Mouse (Mus musculus): ENCODE results near the gene Atg2b. TPM values are rescaled to one million over a fixed set of nuclear protein-coding genes. Genes with fewer than 3 reads are reported as not detected.

Atg2b gene
- total and polyA plus RNA-seq, 2 experiments = 10.2 to 19.2 TPM

- H3K9ac ChIP-seq (ENCODE audit: low read depth, low read length) = no peak overlapping the region
- TF ChIP-seq POLR2A (IDR thresholded peaks at IDR 0.05; ENCODE audit: extremely low read depth, insufficient read depth, low read length) = no peak
- no peaks in the 10 kb centered on the region for H3K27me3 ChIP-seq (ENCODE audit: control insufficient read depth, insufficient read depth, low read length)
- DNase-seq (ENCODE audit: extremely low read depth, low read depth, low spot score) = no peak
- H3K4me1 ChIP-seq (ENCODE audit: control insufficient read depth, insufficient read depth, low read length) = no peaks in the 10 kb centered on the region
- H3K4me3 ChIP-seq (ENCODE audit: insufficient read depth, low read depth, low read length) = no peak overlapping the region
- peaks cover 84% of the 10 kb centered on the region for H3K36me3 ChIP-seq (ENCODE audit: control insufficient read depth, insufficient read depth, low read length)
- H3K79me2 ChIP-seq (ENCODE audit: control insufficient read depth, insufficient read depth, low read length) = no peaks in the 10 kb centered on the region
- H3K27ac ChIP-seq (replicated peaks; ENCODE audit: insufficient read depth, low read depth, low read length) = no peak overlapping the region
- WGBS = 93% methylated on average over 9 of the region's 9 CpGs
Observed at GRCm38 (mm10) chr12:105636551-105636950, 48.5 kb downstream of the Atg2b start.

GRCm38 (mm10) chr12:105634374-105635067 lies 50.5 kb downstream of the Atg2b start:
- Histone ChIP-seq H3K36me3 (ENCODE audit: control insufficient read depth, insufficient read depth, low read length) (peaks cover 67% of the 10 kb centered on the region), H3K79me2 (ENCODE audit: control insufficient read depth, insufficient read depth, low read length) (no peaks in the 10 kb centered on the region), H3K4me1 (ENCODE audit: control insufficient read depth, insufficient read depth, low read length) (no peaks in the 10 kb centered on the region), H3K27me3 (ENCODE audit: control insufficient read depth, insufficient read depth, low read length) (no peaks in the 10 kb centered on the region), H3K27ac (replicated peaks; ENCODE audit: insufficient read depth, low read depth, low read length) (no peak overlapping the region), H3K4me3 (ENCODE audit: insufficient read depth, low read depth, low read length) (no peak overlapping the region), H3K9ac (ENCODE audit: low read depth, low read length) (no peak overlapping the region)
- no peak for DNase-seq (ENCODE audit: extremely low read depth, low read depth, low spot score)
- TF ChIP-seq CTCF (IDR thresholded peaks at IDR 0.05; ENCODE audit: low read depth, low read length) (no peak), POLR2A (IDR thresholded peaks at IDR 0.05; ENCODE audit: extremely low read depth, insufficient read depth, low read length) (no peak)
- WGBS = 95% methylated on average over 13 of the region's 13 CpGs

- TF ChIP-seq POLR2A (IDR thresholded peaks at IDR 0.05; ENCODE audit: extremely low read depth, insufficient read depth, low read length) (no peak), CTCF (IDR thresholded peaks at IDR 0.05; ENCODE audit: low read depth, low read length) (no peak)
- H3K36me3 ChIP-seq (ENCODE audit: control insufficient read depth, insufficient read depth, low read length) = peaks cover 54% of the 10 kb centered on the region
- no peak overlapping the region for H3K4me3 ChIP-seq (ENCODE audit: insufficient read depth, low read depth, low read length)
- DNase-seq (ENCODE audit: extremely low read depth, low read depth, low spot score) = no peak
- no peak overlapping the region for H3K27ac ChIP-seq (replicated peaks; ENCODE audit: insufficient read depth, low read depth, low read length)
- no peak overlapping the region for H3K9ac ChIP-seq (ENCODE audit: low read depth, low read length)
- H3K4me1 ChIP-seq (ENCODE audit: control insufficient read depth, insufficient read depth, low read length) = no peaks in the 10 kb centered on the region
- 76% methylated on average over 7 of the region's 7 CpGs for WGBS
- no peaks in the 10 kb centered on the region for H3K27me3 ChIP-seq (ENCODE audit: control insufficient read depth, insufficient read depth, low read length)
- H3K79me2 ChIP-seq (ENCODE audit: control insufficient read depth, insufficient read depth, low read length) = no peaks in the 10 kb centered on the region
Observed at GRCm38 (mm10) chr12:105625798-105626197, 59.2 kb downstream of the Atg2b start.

GRCm38 (mm10) chr12:105622981-105623539 lies 62.0 kb downstream of the Atg2b start:
- peaks cover 61% of the 10 kb centered on the region for H3K36me3 ChIP-seq (ENCODE audit: control insufficient read depth, insufficient read depth, low read length)
- DNase-seq (ENCODE audit: extremely low read depth, low read depth, low spot score) = no peak
- TF ChIP-seq POLR2A (IDR thresholded peaks at IDR 0.05; ENCODE audit: extremely low read depth, insufficient read depth, low read length) (no peak), CTCF (IDR thresholded peaks at IDR 0.05; ENCODE audit: low read depth, low read length) (no peak)
- no peaks in the 10 kb centered on the region for H3K4me1 ChIP-seq (ENCODE audit: control insufficient read depth, insufficient read depth, low read length)
- no peaks in the 10 kb centered on the region for H3K27me3 ChIP-seq (ENCODE audit: control insufficient read depth, insufficient read depth, low read length)
- no peak overlapping the region for H3K9ac ChIP-seq (ENCODE audit: low read depth, low read length)
- no peak overlapping the region for H3K4me3 ChIP-seq (ENCODE audit: insufficient read depth, low read depth, low read length)
- 97% methylated on average over 12 of the region's 12 CpGs for WGBS
- H3K79me2 ChIP-seq (ENCODE audit: control insufficient read depth, insufficient read depth, low read length) = no peaks in the 10 kb centered on the region
- no peak overlapping the region for H3K27ac ChIP-seq (replicated peaks; ENCODE audit: insufficient read depth, low read depth, low read length)

GRCm38 (mm10) chr12:105622048-105622447 lies 63.0 kb downstream of the Atg2b start:
- WGBS = 92% methylated on average over 7 of the region's 7 CpGs
- Histone ChIP-seq H3K9ac (ENCODE audit: low read depth, low read length) (no peak overlapping the region), H3K79me2 (ENCODE audit: control insufficient read depth, insufficient read depth, low read length) (no peaks in the 10 kb centered on the region), H3K27ac (replicated peaks; ENCODE audit: insufficient read depth, low read depth, low read length) (no peak overlapping the region), H3K36me3 (ENCODE audit: control insufficient read depth, insufficient read depth, low read length) (peaks cover 58% of the 10 kb centered on the region), H3K4me1 (ENCODE audit: control insufficient read depth, insufficient read depth, low read length) (no peaks in the 10 kb centered on the region), H3K4me3 (ENCODE audit: insufficient read depth, low read depth, low read length) (no peak overlapping the region), H3K27me3 (ENCODE audit: control insufficient read depth, insufficient read depth, low read length) (no peaks in the 10 kb centered on the region)
- no peak for DNase-seq (ENCODE audit: extremely low read depth, low read depth, low spot score)
- no peak for TF ChIP-seq CTCF (IDR thresholded peaks at IDR 0.05; ENCODE audit: low read depth, low read length)
- TF ChIP-seq POLR2A (IDR thresholded peaks at IDR 0.05; ENCODE audit: extremely low read depth, insufficient read depth, low read length) = no peak

- Histone ChIP-seq H3K79me2 (ENCODE audit: control insufficient read depth, insufficient read depth, low read length) (no peaks in the 10 kb centered on the region), H3K27me3 (ENCODE audit: control insufficient read depth, insufficient read depth, low read length) (no peaks in the 10 kb centered on the region), H3K36me3 (ENCODE audit: control insufficient read depth, insufficient read depth, low read length) (peaks cover 21% of the 10 kb centered on the region; the same call in 1 of the 2 replicates), H3K9ac (ENCODE audit: low read depth, low read length) (no peak overlapping the region), H3K27ac (replicated peaks; ENCODE audit: insufficient read depth, low read depth, low read length) (no peak overlapping the region), H3K4me3 (ENCODE audit: insufficient read depth, low read depth, low read length) (no peak overlapping the region), H3K4me1 (ENCODE audit: control insufficient read depth, insufficient read depth, low read length) (no peaks in the 10 kb centered on the region)
- no peak for DNase-seq (ENCODE audit: extremely low read depth, low read depth, low spot score)
- 95% methylated on average over 10 of the region's 10 CpGs for WGBS
- TF ChIP-seq CTCF (IDR thresholded peaks at IDR 0.05; ENCODE audit: low read depth, low read length) = no peak
- no peak for TF ChIP-seq POLR2A (IDR thresholded peaks at IDR 0.05; ENCODE audit: extremely low read depth, insufficient read depth, low read length)
Observed at GRCm38 (mm10) chr12:105613559-105613958, 71.5 kb downstream of the Atg2b start.

All from liver, adult 2 months (tissue).